Mouse (Mus musculus) B cell, adult 67 days (primary cell): ENCODE measurements around the gene Zfp949. TPM values are rescaled to one million over a fixed set of nuclear protein-coding genes. Genes with fewer than 3 reads are reported as not detected.

Experiments
- total RNA-seq, 2 experiments: library from RNA; stranded (reverse); gene quantifications; 4 replicates each; pipeline ENCODE4 v1.2.4; 2023

Zfp949 gene
- 10 to 100 TPM in 1 of 2 experiments, 1 to 10 TPM in 1; 9.5 to 11.1 TPM for total RNA-seq

GRCm38 (mm10) chr9:88547851-88548613 is at the start of gene Zfp949:
Zfp949 (plus strand) TSS chr9:88548020.

GRCm38 (mm10) chr9:88580591-88580990 is 32.8 kb downstream of the Zfp949 start, which contains the start of gene Trim43a:
Trim43a (plus strand) TSS chr9:88580891.

Other genes starting within 250 kb of the Zfp949 start
- 10 to 100 TPM in 1 of 2 experiments, 1 to 10 TPM in 1; 6.6 to 13.1 TPM for gene Nt5e, start 220.8 kb upstream of the Zfp949 start, total RNA-seq
- 10 to 100 TPM; 28.2 to 32.7 TPM for gene Snx14, start 109.1 kb upstream of the Zfp949 start, total RNA-seq
- gene Gm20537, start 91.4 kb upstream of the Zfp949 start, total RNA-seq, result 1 to 10 TPM in 1 of 2 experiments, not detected in 1; 2.0 TPM
- gene Syncrip, start 65.4 kb upstream of the Zfp949 start, total RNA-seq, result 100 to 1,000 TPM; 107 to 118 TPM
- under 1 TPM in 1 of 2 experiments, not detected in 1; 0.27 TPM for gene Trim43a, start 32.9 kb downstream of the Zfp949 start, total RNA-seq
- 10 to 100 TPM; 69.9 to 70.2 TPM for gene Mthfsl, start 172.3 kb downstream of the Zfp949 start, total RNA-seq
- gene Bcl2a1d, start 183.9 kb downstream of the Zfp949 start, total RNA-seq, result 10 to 100 TPM; 33.4 to 50.4 TPM